Mouse (Mus musculus) heart, embryonic 14.5 days (tissue): ENCODE data around the gene Cela1. TPM values are rescaled to one million over a fixed set of nuclear protein-coding genes. Genes with fewer than 3 reads are reported as not detected.

Experiments
- ATAC-seq: fragments of 200-750 bp; cut with Nextera tagmentation; 2 replicates; pipeline ENCODE4 v1.8.0; 2017; ENCODE audit warnings: low read depth, moderate TSS enrichment; ENCODE audit not compliant: insufficient number of reproducible peaks, insufficient read depth, low FRiP score
- H3K27ac ChIP-seq, 2 experiments: fragments of 200-500 bp in 1 of 2; fragments of 300-500 bp in 1 of 2; sonication (generic) in 1 of 2; replicated peaks in 1 of 2; 2 replicates each; pipeline ENCODE4 v1.5.1; 2012 to 2014; ENCODE audit warnings: low read depth in 2 of 2, low read length in 2 of 2, control low read depth in 1 of 2, mild to moderate bottlenecking in 1 of 2, mixed read lengths in 1 of 2; ENCODE audit not compliant: control insufficient read depth in 1 of 2, insufficient read depth in 1 of 2
- H3K27me3 ChIP-seq: fragments of 300-500 bp; sonication (generic); 2 replicates; pipeline ENCODE4 v1.6.1; 2014; ENCODE audit warnings: mild to moderate bottlenecking, low read length, control low read depth; ENCODE audit not compliant: control insufficient read depth, insufficient read depth
- H3K36me3 ChIP-seq: fragments of 300-500 bp; sonication (generic); 2 replicates; pipeline ENCODE4 v1.6.1; 2014; ENCODE audit warnings: mild to moderate bottlenecking, control low read depth, low read length, mixed read lengths; ENCODE audit not compliant: control insufficient read depth, insufficient read depth
- H3K4me1 ChIP-seq, 2 experiments: fragments of 200-500 bp in 1 of 2; fragments of 300-500 bp in 1 of 2; sonication (generic) in 1 of 2; 2 replicates each; pipeline ENCODE4 v1.6.1; 2012 to 2014; ENCODE audit warnings: low read length in 2 of 2, control low read depth in 1 of 2, mixed read lengths in 1 of 2; ENCODE audit not compliant: control insufficient read depth in 2 of 2, insufficient read depth in 2 of 2
- H3K4me2 ChIP-seq: fragments of 300-500 bp; sonication (generic); 2 replicates; pipeline ENCODE4 v1.6.1; 2014; ENCODE audit warnings: mild to moderate bottlenecking, low read length
- H3K4me3 ChIP-seq, 2 experiments: fragments of 200-500 bp in 1 of 2; fragments of 300-500 bp in 1 of 2; sonication (generic) in 1 of 2; 2 replicates each; pipeline ENCODE4 v1.5.1; 2012 to 2014; ENCODE audit warnings: low read length in 2 of 2, mild to moderate bottlenecking in 2 of 2, control low read depth in 1 of 2, low read depth in 1 of 2, moderate library complexity in 1 of 2; ENCODE audit not compliant: control insufficient read depth in 1 of 2, insufficient read depth in 1 of 2
- H3K9ac ChIP-seq: fragments of 300-500 bp; sonication (generic); 2 replicates; pipeline ENCODE4 v1.6.1; 2014; ENCODE audit warnings: mild to moderate bottlenecking, low read length
- H3K9me3 ChIP-seq: fragments of 300-500 bp; sonication (generic); 2 replicates; pipeline ENCODE4 v1.6.1; 2016; ENCODE audit warnings: low read length, control low read depth; ENCODE audit not compliant: control insufficient read depth
- WGBS: fragments of 180-500 bp; shearing (Covaris S2); extraction: QIAGEN DNeasy Blood & Tissue Kit; methylation state at CpG from one replicate; pipeline ENCODE4 v1.1.7; 2014; 5-methylcytosine and 5-hydroxymethylcytosine counted together
- polyA plus RNA-seq: library from polyadenylated mRNA; unstranded; fragments of >200 nt; fragmentation: Nextera tagmentation; extraction: Ambion mirVana; gene quantifications from 2 replicates; pipeline ENCODE4 v1.2.1, GENCODE M21; 2014

Cela1 gene
- 1.1 and 2.0 TPM in 2 replicates for polyA plus RNA-seq

GRCm38 (mm10) chr15:100687430-100687971 lies at the start of gene Cela1:
Gene Cela1, minus strand, starts transcription at chr15:100687921.
- 0 out of 2 replicates have a peak within 1 kb of the TSS, but pooled peaks have one; percentile 24 for H3K4me2 ChIP-seq
- WGBS = 64% methylated on average over 8 of the region's 8 CpGs

GRCm38 (mm10) chr15:100735953-100736300 lies 48.2 kb upstream of the Cela1 start:
- no peak overlapping the region for H3K4me3 ChIP-seq
- H3K27me3 ChIP-seq = peaks cover 6% of the 10 kb centered on the region; the same call in 1 of the 2 replicates
- H3K4me2 ChIP-seq = no peak overlapping the region
- no peak for ATAC-seq
- no peaks in the 10 kb centered on the region for H3K36me3 ChIP-seq
- H3K4me1 ChIP-seq = peaks cover 0 to 11% of the 10 kb centered on the region in 2 experiments; a peak in 2 of 4 replicates
- no peaks in the 10 kb centered on the region for H3K9me3 ChIP-seq
- H3K27ac ChIP-seq = no peak overlapping the region
- H3K9ac ChIP-seq = no peak overlapping the region
- 64% methylated on average over 9 of the region's 9 CpGs for WGBS

More at GRCm38 (mm10) chr15:100687430-100687971, at the start of gene Cela1:
- Histone ChIP-seq H3K9ac (no peak within 1 kb of the TSS), H3K27me3 (no peaks in the 10 kb centered on the region), H3K4me3 (no peak within 1 kb of the TSS), H3K27ac (no peak within 1 kb of the TSS), H3K4me1 (peaks cover 8 to 12% of the 10 kb centered on the region in 2 experiments; a peak in 2 of 4 replicates), H3K9me3 (peaks cover 12% of the 10 kb centered on the region), H3K36me3 (no peaks in the 10 kb centered on the region)
- no peak for ATAC-seq

- Histone ChIP-seq H3K4me3 (no peak overlapping the region), H3K27ac (no peak overlapping the region), H3K9me3 (no peaks in the 10 kb centered on the region), H3K9ac (no peak overlapping the region), H3K4me2 (no peak overlapping the region), H3K4me1 (peaks cover 0 to 11% of the 10 kb centered on the region in 2 experiments; a peak in 2 of 4 replicates), H3K36me3 (no peaks in the 10 kb centered on the region), H3K27me3 (peaks cover 13% of the 10 kb centered on the region)
- 81% methylated on average over 13 of the region's 15 CpGs for WGBS
- no peak for ATAC-seq
These were observed 47.6 kb upstream of the Cela1 start for GRCm38 (mm10) chr15:100735095-100735952.

GRCm38 (mm10) chr15:100732580-100732979 lies 44.9 kb upstream of the Cela1 start:
- Histone ChIP-seq H3K4me3 (no peak overlapping the region), H3K27ac (no peak overlapping the region), H3K36me3 (no peaks in the 10 kb centered on the region), H3K9ac (no peak overlapping the region), H3K9me3 (no peaks in the 10 kb centered on the region), H3K27me3 (peaks cover 40% of the 10 kb centered on the region), H3K4me2 (no peak overlapping the region), H3K4me1 (peaks cover 11 to 13% of the 10 kb centered on the region in 2 experiments)
- no peak for ATAC-seq
- WGBS = 13% methylated on average over 5 of the region's 5 CpGs

GRCm38 (mm10) chr15:100731081-100731480 lies 43.4 kb upstream of the Cela1 start:
- H3K36me3 ChIP-seq = no peaks in the 10 kb centered on the region
- no peak overlapping the region for H3K27ac ChIP-seq
- H3K27me3 ChIP-seq = peaks cover 47% of the 10 kb centered on the region
- no peak overlapping the region for H3K4me2 ChIP-seq
- H3K4me3 ChIP-seq = no peak overlapping the region
- H3K4me1 ChIP-seq = peaks cover 11 to 13% of the 10 kb centered on the region in 2 experiments
- WGBS = 41% methylated on average over 9 of the region's 9 CpGs
- no peak for ATAC-seq
- H3K9me3 ChIP-seq = no peaks in the 10 kb centered on the region
- H3K9ac ChIP-seq = no peak overlapping the region

GRCm38 (mm10) chr15:100729281-100729985 lies 41.7 kb upstream of the Cela1 start, which contains the start of gene Galnt6:
Gene Galnt6, minus strand, starts transcription at chr15:100729376.
- Histone ChIP-seq H3K27ac (no peak within 1 kb of the TSS), H3K4me1 (peaks cover 9 to 11% of the 10 kb centered on the region in 2 experiments; a peak in 3 of 4 replicates), H3K9ac (peak within 1 kb of the TSS; percentile 21; the same call in 1 of the 2 replicates), H3K4me2 (peak within 1 kb of the TSS; percentile 74), H3K9me3 (no peaks in the 10 kb centered on the region), H3K4me3 (peak within 1 kb of the TSS; percentile 20 to 42), H3K36me3 (no peaks in the 10 kb centered on the region), H3K27me3 (peaks cover 50% of the 10 kb centered on the region)
- 12% methylated on average over 26 of the region's 57 CpGs for WGBS
- ATAC-seq = no peak

- peaks cover 50% of the 10 kb centered on the region for H3K27me3 ChIP-seq
- no peak overlapping the region for H3K27ac ChIP-seq
- 28% methylated on average over 9 of the region's 9 CpGs for WGBS
- H3K4me2 ChIP-seq = peak overlapping the region; percentile 74
- no peaks in the 10 kb centered on the region for H3K36me3 ChIP-seq
- peak overlapping the region; percentile 20 to 42; a peak in 3 of 4 replicates for H3K4me3 ChIP-seq
- peak overlapping the region; percentile 21; the same call in 1 of the 2 replicates for H3K9ac ChIP-seq
- H3K9me3 ChIP-seq = no peaks in the 10 kb centered on the region
- ATAC-seq = no peak
- H3K4me1 ChIP-seq = peaks cover 9 to 11% of the 10 kb centered on the region in 2 experiments; a peak in 3 of 4 replicates
These were observed 40.9 kb upstream of the Cela1 start for GRCm38 (mm10) chr15:100728586-100728985.
